Mouse (Mus musculus): ENCODE results near the gene Gapdhs. TPM values are rescaled to one million over a fixed set of nuclear protein-coding genes. Genes with fewer than 3 reads are reported as not detected.
A peak's percentile ranks its signal among the peaks of the same experiment; 100 is the strongest.

Gene Gapdhs
- polyA plus RNA-seq, 1 experiment from 2014 or later: 1.1 TPM

DNA sequence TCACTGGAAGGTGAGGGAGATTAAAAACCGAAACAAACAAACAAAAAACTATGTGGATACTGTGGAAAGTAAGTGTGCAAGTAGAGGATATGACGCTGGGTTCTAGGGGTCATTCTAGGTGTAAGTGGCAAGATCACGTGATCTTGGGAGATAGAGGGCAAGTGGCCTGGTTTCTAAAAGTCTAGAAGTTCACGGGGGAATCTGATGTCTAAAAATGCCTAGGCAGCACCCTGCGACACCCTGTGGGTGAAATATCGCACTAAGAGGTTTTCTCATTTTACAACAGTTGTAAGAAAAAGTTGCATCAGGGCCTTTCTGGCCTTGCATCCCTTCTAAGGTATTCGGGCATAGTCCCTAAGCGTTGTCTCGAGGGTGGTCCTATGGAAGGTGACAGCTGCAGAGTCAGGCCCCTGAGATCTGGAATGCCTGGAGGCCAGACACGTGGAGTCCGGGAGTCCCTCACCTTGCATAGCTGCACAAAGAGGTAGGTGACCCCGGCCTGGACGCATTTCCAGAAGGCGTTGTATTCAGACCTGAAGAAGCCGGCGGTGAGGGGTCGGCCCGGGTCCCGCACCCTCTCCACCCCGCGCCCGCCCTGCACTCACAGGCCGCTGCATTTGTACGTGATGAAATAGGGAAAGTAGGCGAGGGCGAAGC is 14.6 kb downstream of the Gapdhs start:
- no peaks in the 10 kb centered on the region for H3K9me3 ChIP-seq (ENCODE audit: control insufficient read depth, low read length)
- H3K9ac ChIP-seq (replicated peaks; ENCODE audit: low read depth, low read length): peak overlapping the region; percentile 80
- peaks cover 5% of the 10 kb centered on the region; the same call in 1 of the 2 replicates for H3K36me3 ChIP-seq (ENCODE audit: control insufficient read depth, insufficient read depth)
- peak overlapping the region; percentile 58 for H3K4me2 ChIP-seq (ENCODE audit: low read length)
- 7% methylated on average over 26 of the region's 26 CpGs for WGBS
- H3K27ac ChIP-seq (ENCODE audit: low read length): peak overlapping the region; percentile 92
- no peaks in the 10 kb centered on the region for H3K27me3 ChIP-seq (replicated peaks; ENCODE audit: control insufficient read depth, insufficient read depth, low read length)
- peaks cover 22% of the 10 kb centered on the region for H3K4me1 ChIP-seq (replicated peaks; ENCODE audit: control insufficient read depth, insufficient read depth, low read length)
- peak; percentile 54 for ATAC-seq
- H3K4me3 ChIP-seq (replicated peaks; ENCODE audit: low read length): peak overlapping the region; percentile 72

DNA sequence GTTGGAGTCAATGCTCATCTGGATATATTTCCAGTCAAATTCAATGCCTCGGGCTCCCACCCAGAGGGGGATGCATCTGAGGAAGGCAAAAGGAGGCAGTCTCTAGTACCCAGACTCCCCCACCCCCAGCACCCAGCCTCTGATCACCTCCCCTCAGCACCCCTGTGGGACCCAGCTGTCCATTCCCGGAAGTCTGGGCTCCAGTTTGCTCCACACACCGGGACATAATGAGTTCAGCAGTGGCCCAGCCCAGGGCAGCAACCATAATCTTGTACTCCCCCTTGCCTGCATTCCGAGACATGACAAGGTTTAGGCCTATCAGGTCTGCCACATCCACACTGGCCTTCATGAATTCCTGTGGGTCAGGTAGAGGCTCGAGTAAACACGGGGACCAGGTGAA is 15.3 kb downstream of the Gapdhs start:
- no peaks in the 10 kb centered on the region for H3K27me3 ChIP-seq (replicated peaks; ENCODE audit: control insufficient read depth, insufficient read depth, low read length)
- peaks cover 2% of the 10 kb centered on the region; the same call in 1 of the 2 replicates for H3K36me3 ChIP-seq (ENCODE audit: control insufficient read depth, insufficient read depth)
- H3K27ac ChIP-seq (ENCODE audit: low read length): no peak overlapping the region
- peaks cover 22% of the 10 kb centered on the region for H3K4me1 ChIP-seq (replicated peaks; ENCODE audit: control insufficient read depth, insufficient read depth, low read length)
- peak overlapping the region; percentile 72 for H3K4me3 ChIP-seq (replicated peaks; ENCODE audit: low read length)
- WGBS: 87% methylated on average over 6 of the region's 6 CpGs
- no peaks in the 10 kb centered on the region for H3K9me3 ChIP-seq (ENCODE audit: control insufficient read depth, low read length)
- no peak for ATAC-seq
- H3K9ac ChIP-seq (replicated peaks; ENCODE audit: low read depth, low read length): peak overlapping the region; percentile 80; the same call in 1 of the 2 replicates
- peak overlapping the region; percentile 58 for H3K4me2 ChIP-seq (ENCODE audit: low read length)

DNA sequence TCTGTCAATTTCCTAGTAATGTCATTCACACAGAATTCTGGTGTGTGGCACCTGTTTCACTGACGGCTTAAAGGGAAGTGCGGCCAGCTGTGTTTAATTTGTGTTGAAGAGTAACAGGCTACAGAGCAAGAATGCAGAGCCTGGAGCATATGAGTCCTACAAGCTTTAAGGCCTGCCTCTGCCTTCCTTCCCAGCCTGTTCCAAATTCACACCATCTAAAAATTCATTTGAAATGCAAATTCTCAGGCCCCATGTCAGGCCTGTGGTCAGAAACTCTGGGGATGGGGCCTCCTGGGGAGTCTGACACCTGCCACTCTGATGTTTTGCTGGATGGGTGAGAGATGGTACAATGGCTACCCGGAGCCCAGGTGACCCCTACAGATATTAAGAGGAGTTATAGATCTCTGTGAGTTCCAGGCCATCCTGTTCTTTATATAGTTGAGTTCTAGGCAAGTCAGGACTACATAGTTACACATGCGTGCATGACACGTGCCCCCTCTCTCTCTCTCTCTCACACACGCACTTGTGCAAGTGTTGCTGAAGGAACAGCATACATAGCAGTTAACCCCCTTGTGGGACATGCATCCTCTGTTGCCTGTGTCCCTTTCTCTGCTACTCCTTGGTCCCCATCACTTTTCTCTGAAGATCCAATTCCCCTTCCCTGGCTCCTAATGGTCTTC is 20.1 kb downstream of the Gapdhs start:
- WGBS: 74% methylated on average over 6 of the region's 6 CpGs
- no peaks in the 10 kb centered on the region for H3K36me3 ChIP-seq (ENCODE audit: control insufficient read depth, insufficient read depth)

DNA sequence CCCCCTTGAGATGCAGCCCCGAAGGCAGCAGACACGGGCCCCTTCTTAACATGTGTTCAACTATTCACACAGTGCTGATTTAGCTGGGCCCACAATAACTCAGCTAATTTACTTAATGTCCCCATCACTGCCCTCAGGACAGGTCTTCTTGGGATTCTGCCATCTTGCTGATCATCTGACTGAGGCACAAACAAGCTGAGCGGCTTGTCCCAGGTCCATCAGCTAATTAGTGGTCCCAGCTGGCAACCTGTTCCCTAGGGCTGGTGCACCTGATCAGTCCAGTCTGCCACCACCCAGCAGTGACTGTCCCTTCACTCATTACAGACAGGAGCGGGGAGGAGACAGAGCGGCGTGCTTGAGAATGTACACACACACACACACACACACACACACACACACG is 22.2 kb downstream of the Gapdhs start:
- Histone ChIP-seq H3K36me3 (ENCODE audit: control insufficient read depth, insufficient read depth) (no peaks in the 10 kb centered on the region), H3K27ac (ENCODE audit: low read length) (no peak overlapping the region), H3K9me3 (ENCODE audit: control insufficient read depth, low read length) (no peaks in the 10 kb centered on the region), H3K4me2 (ENCODE audit: low read length) (no peak overlapping the region), H3K9ac (replicated peaks; ENCODE audit: low read depth, low read length) (no peak overlapping the region), H3K27me3 (replicated peaks; ENCODE audit: control insufficient read depth, insufficient read depth, low read length) (peaks cover 8% of the 10 kb centered on the region), H3K4me1 (replicated peaks; ENCODE audit: control insufficient read depth, insufficient read depth, low read length) (peaks cover 10% of the 10 kb centered on the region; the same call in 1 of the 2 replicates), H3K4me3 (replicated peaks; ENCODE audit: low read length) (no peak overlapping the region)
- no peak for ATAC-seq
- WGBS: 61% methylated on average over 7 of the region's 7 CpGs

More for the DNA sequence above, 20.1 kb downstream of the Gapdhs start:
- Histone ChIP-seq H3K27me3 (replicated peaks; ENCODE audit: control insufficient read depth, insufficient read depth, low read length) (no peaks in the 10 kb centered on the region), H3K4me3 (replicated peaks; ENCODE audit: low read length) (no peak overlapping the region), H3K4me1 (replicated peaks; ENCODE audit: control insufficient read depth, insufficient read depth, low read length) (peaks cover 8% of the 10 kb centered on the region), H3K4me2 (ENCODE audit: low read length) (no peak overlapping the region), H3K9ac (replicated peaks; ENCODE audit: low read depth, low read length) (no peak overlapping the region), H3K9me3 (ENCODE audit: control insufficient read depth, low read length) (no peaks in the 10 kb centered on the region), H3K27ac (ENCODE audit: low read length) (no peak overlapping the region)
- no peak for ATAC-seq

DNA sequence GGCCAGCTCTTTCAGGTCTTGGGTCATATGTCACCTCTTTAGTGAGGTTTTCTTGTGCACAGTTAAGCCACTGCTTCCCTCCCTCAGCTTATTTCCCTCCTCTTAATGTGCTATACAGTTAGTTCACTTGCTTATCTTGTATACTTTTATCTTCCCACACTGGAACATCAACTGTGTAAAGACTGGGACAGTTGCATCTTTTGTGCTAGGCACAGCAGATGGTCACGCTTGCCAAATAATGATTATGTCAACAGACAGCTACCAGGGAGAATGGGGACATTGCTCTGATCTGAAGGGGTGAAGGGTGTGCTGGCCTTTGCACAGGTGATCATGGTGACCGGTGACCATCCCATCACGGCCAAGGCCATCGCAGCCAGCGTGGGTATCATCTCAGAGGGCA is 23.8 kb downstream of the Gapdhs start:
- no peak overlapping the region for H3K27ac ChIP-seq (ENCODE audit: low read length)
- H3K9ac ChIP-seq (replicated peaks; ENCODE audit: low read depth, low read length): no peak overlapping the region
- no peaks in the 10 kb centered on the region for H3K9me3 ChIP-seq (ENCODE audit: control insufficient read depth, low read length)
- H3K4me2 ChIP-seq (ENCODE audit: low read length): no peak overlapping the region
- peaks cover 17% of the 10 kb centered on the region for H3K27me3 ChIP-seq (replicated peaks; ENCODE audit: control insufficient read depth, insufficient read depth, low read length)
- H3K4me1 ChIP-seq (replicated peaks; ENCODE audit: control insufficient read depth, insufficient read depth, low read length): peaks cover 10% of the 10 kb centered on the region; the same call in 1 of the 2 replicates
- no peak for ATAC-seq
- H3K36me3 ChIP-seq (ENCODE audit: control insufficient read depth, insufficient read depth): no peaks in the 10 kb centered on the region
- H3K4me3 ChIP-seq (replicated peaks; ENCODE audit: low read length): no peak overlapping the region
- 92% methylated on average over 5 of the region's 5 CpGs for WGBS

DNA sequence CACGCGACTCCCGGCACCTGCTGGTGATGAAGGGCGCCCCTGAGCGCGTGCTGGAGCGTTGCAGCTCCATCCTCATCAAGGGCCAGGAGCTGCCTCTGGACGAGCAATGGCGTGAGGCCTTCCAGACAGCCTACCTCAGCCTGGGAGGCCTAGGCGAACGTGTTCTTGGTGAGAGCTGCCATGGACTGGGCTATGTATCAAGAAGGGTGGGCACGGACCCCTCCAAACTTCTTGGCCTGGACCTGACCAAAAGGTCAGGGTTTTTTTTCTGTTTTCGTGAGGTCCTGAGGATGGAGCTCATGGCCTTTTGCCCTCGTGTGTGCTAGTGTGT is 25.8 kb downstream of the Gapdhs start:
- Histone ChIP-seq H3K4me2 (ENCODE audit: low read length) (peak overlapping the region; percentile 55), H3K36me3 (ENCODE audit: control insufficient read depth, insufficient read depth) (no peaks in the 10 kb centered on the region), H3K27me3 (replicated peaks; ENCODE audit: control insufficient read depth, insufficient read depth, low read length) (peaks cover 17% of the 10 kb centered on the region), H3K4me1 (replicated peaks; ENCODE audit: control insufficient read depth, insufficient read depth, low read length) (peaks cover 10% of the 10 kb centered on the region; the same call in 1 of the 2 replicates), H3K27ac (ENCODE audit: low read length) (no peak overlapping the region), H3K4me3 (replicated peaks; ENCODE audit: low read length) (peak overlapping the region; percentile 32), H3K9ac (replicated peaks; ENCODE audit: low read depth, low read length) (0 out of 2 replicates have a peak overlapping the region, but pooled peaks have one; percentile 19), H3K9me3 (ENCODE audit: control insufficient read depth, low read length) (no peaks in the 10 kb centered on the region)
- WGBS: 8% methylated on average over 14 of the region's 14 CpGs
- no peak for ATAC-seq

DNA sequence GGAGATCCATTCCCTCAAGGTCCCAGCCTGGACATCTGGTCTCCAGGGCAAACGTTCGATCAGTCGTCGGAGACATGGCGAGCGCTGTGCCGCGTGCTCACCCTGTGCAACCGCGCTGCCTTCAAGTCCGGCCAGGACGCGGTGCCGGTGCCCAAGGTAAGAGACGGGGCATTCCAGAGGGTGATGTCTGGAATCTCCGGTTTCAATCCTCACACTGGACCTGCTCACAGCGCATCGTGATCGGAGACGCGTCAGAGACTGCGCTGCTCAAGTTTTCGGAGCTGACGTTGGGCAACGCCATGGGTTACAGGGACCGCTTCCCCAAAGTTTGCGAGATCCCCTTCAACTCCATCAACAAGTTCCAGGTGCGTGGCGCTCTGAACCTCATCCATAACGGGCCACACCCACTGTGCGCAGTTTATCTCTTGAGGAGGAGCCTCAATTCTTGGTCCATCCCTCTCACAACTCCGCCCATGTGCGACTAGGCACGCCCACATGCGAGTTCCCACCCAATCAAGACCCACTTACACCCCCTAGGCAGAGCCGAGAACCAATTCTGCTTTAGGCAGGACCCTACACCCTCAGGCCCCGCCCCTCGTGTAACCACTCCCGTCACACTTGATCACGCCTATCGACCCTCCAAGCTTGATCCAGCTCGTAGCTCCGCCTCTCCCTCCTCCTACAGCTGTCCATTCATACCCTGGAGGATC is 26.3 kb downstream of the Gapdhs start:
- no peak overlapping the region for H3K27ac ChIP-seq (ENCODE audit: low read length)
- H3K4me3 ChIP-seq (replicated peaks; ENCODE audit: low read length): peak overlapping the region; percentile 32
- peak overlapping the region; percentile 55 for H3K4me2 ChIP-seq (ENCODE audit: low read length)
- H3K27me3 ChIP-seq (replicated peaks; ENCODE audit: control insufficient read depth, insufficient read depth, low read length): peaks cover 17% of the 10 kb centered on the region
- H3K36me3 ChIP-seq (ENCODE audit: control insufficient read depth, insufficient read depth): no peaks in the 10 kb centered on the region
- 3% methylated on average over 43 of the region's 43 CpGs for WGBS
- ATAC-seq: peak; percentile 95
- H3K9ac ChIP-seq (replicated peaks; ENCODE audit: low read depth, low read length): 0 out of 2 replicates have a peak overlapping the region, but pooled peaks have one; percentile 19
- peaks cover 10% of the 10 kb centered on the region; the same call in 1 of the 2 replicates for H3K4me1 ChIP-seq (replicated peaks; ENCODE audit: control insufficient read depth, insufficient read depth, low read length)
- no peaks in the 10 kb centered on the region for H3K9me3 ChIP-seq (ENCODE audit: control insufficient read depth, low read length)

DNA sequence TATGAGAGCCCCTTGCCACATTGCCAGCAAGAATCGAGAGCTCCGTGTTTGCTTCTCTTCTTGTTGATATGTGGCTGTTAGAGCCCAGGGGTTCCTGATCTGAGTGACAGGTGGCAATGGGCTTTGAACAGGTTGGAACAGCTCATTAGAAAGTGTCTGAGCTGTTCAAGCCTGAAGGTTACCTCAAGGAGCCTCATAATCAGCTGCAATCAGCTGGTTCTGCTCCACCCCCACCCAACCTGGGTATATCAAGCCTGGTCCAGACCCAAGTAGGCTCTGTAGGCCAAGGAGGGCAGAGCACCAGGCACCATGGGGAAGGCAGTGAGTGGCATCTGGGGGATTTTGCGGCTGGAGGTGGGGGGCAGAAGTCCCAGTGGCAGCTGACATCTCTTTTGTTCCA is 31.5 kb downstream of the Gapdhs start, which contains the start of gene Atp4a:
Gene Atp4a, plus strand, starts transcription at position 268 of the 400 bp plus-strand sequence.
- Histone ChIP-seq H3K36me3 (ENCODE audit: control insufficient read depth, insufficient read depth) (no peaks in the 10 kb centered on the region), H3K4me1 (replicated peaks; ENCODE audit: control insufficient read depth, insufficient read depth, low read length) (peaks cover 1% of the 10 kb centered on the region; the same call in 1 of the 2 replicates), H3K9ac (replicated peaks; ENCODE audit: low read depth, low read length) (no peak within 1 kb of the TSS), H3K4me2 (ENCODE audit: low read length) (no peak within 1 kb of the TSS), H3K27me3 (replicated peaks; ENCODE audit: control insufficient read depth, insufficient read depth, low read length) (peaks cover 16% of the 10 kb centered on the region), H3K9me3 (ENCODE audit: control insufficient read depth, low read length) (no peaks in the 10 kb centered on the region), H3K4me3 (replicated peaks; ENCODE audit: low read length) (no peak within 1 kb of the TSS), H3K27ac (ENCODE audit: low read length) (no peak within 1 kb of the TSS)
- WGBS: 72% methylated on average over 3 of the region's 3 CpGs
- no peak for ATAC-seq

DNA sequence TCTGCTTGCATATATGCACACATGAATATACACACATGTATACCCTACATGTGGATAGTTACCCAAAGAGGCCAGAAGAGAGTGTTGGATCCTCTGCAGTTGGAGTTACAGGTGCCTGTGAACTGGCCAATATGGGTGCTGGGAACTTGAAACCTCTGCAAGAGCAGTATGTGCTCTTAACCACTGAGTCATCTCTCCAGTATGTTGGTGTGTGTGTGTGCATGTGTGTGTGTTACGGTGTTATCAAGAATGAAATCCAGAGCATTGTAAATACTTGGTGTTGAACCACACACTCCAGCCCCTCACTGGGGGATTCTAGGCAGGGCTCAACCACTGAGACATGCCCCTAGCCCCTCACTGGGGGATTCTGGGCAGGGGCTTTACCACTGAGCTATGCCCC is 36.0 kb downstream of the Gapdhs start:
- ATAC-seq: no peak
- H3K4me2 ChIP-seq (ENCODE audit: low read length): no peak overlapping the region

More for the DNA sequence above, 36.0 kb downstream of the Gapdhs start:
- H3K9ac ChIP-seq (replicated peaks; ENCODE audit: low read depth, low read length): no peak overlapping the region
- no peaks in the 10 kb centered on the region for H3K36me3 ChIP-seq (ENCODE audit: control insufficient read depth, insufficient read depth)
- H3K9me3 ChIP-seq (ENCODE audit: control insufficient read depth, low read length): no peaks in the 10 kb centered on the region
- 100% methylated on average over 1 of the region's 1 CpGs for WGBS
- H3K27ac ChIP-seq (ENCODE audit: low read length): no peak overlapping the region
- H3K4me3 ChIP-seq (replicated peaks; ENCODE audit: low read length): no peak overlapping the region
- no peaks in the 10 kb centered on the region for H3K27me3 ChIP-seq (replicated peaks; ENCODE audit: control insufficient read depth, insufficient read depth, low read length)
- no peaks in the 10 kb centered on the region for H3K4me1 ChIP-seq (replicated peaks; ENCODE audit: control insufficient read depth, insufficient read depth, low read length)

Measured in forebrain, embryonic 16.5 days (tissue).